Mouse (Mus musculus) neural tube, embryonic 11.5 days (tissue): ENCODE measurements around the gene Ugt1a10. TPM values are rescaled to one million over a fixed set of nuclear protein-coding genes. Genes with fewer than 3 reads are reported as not detected.
A peak's percentile ranks its signal among the peaks of the same experiment; 100 is the strongest.
"Not testable (repeated sequence)": the region's sequence is repeated elsewhere in the genome, so short reads cannot be mapped to it uniquely, and the experiment has no call there.

ENCODE experiments used
- ATAC-seq: fragments of 200-750 bp; cut with Nextera tagmentation; 2 replicates; pipeline ENCODE4 v1.8.0; 2017; ENCODE audit warnings: moderate number of reproducible peaks, mild to moderate bottlenecking, moderate TSS enrichment, moderate library complexity; ENCODE audit not compliant: insufficient read depth, low FRiP score, low TSS enrichment
- DNase-seq: peaks from one replicate; pipeline ENCODE4 v3.0.0-alpha.2; 2015; ENCODE audit warnings: low spot score
- H3K27ac ChIP-seq: fragments of 300-500 bp; sonication (generic); 2 replicates; pipeline ENCODE4 v1.5.1; 2014; ENCODE audit warnings: low read depth, mild to moderate bottlenecking, low read length
- H3K27me3 ChIP-seq: fragments of 300-500 bp; sonication (generic); 2 replicates; pipeline ENCODE4 v1.6.1; 2014; ENCODE audit warnings: mild to moderate bottlenecking, low read length, mixed read lengths; ENCODE audit not compliant: control insufficient read depth, insufficient read depth
- H3K36me3 ChIP-seq: fragments of 300-500 bp; sonication (generic); 2 replicates; pipeline ENCODE4 v1.6.1; 2014; ENCODE audit warnings: mild to moderate bottlenecking, low read length, moderate library complexity, mixed read lengths; ENCODE audit not compliant: control insufficient read depth, insufficient read depth
- H3K4me1 ChIP-seq: fragments of 300-500 bp; sonication (generic); 2 replicates; pipeline ENCODE4 v1.6.1; 2014; ENCODE audit warnings: low read length, mixed read lengths; ENCODE audit not compliant: control insufficient read depth, insufficient read depth
- H3K4me2 ChIP-seq: fragments of 300-500 bp; sonication (generic); 2 replicates; pipeline ENCODE4 v1.6.1; 2014; ENCODE audit warnings: low read depth, mild to moderate bottlenecking, moderate library complexity
- H3K4me3 ChIP-seq: fragments of 300-500 bp; sonication (generic); 2 replicates; pipeline ENCODE4 v1.5.1; 2014; ENCODE audit warnings: low read depth, low read length
- H3K9ac ChIP-seq: fragments of 300-500 bp; sonication (generic); 2 replicates; pipeline ENCODE4 v1.6.1; 2014; ENCODE audit warnings: mild to moderate bottlenecking, low read length
- H3K9me3 ChIP-seq: fragments of 300-500 bp; sonication (generic); 2 replicates; pipeline ENCODE4 v1.6.1; 2016; ENCODE audit warnings: low read length; ENCODE audit not compliant: control insufficient read depth
- WGBS: fragments of 180-500 bp; shearing (Covaris S2); extraction: QIAGEN DNeasy Blood & Tissue Kit; methylation state at CpG from one replicate; pipeline ENCODE4 v1.1.7; 2014; 5-methylcytosine and 5-hydroxymethylcytosine counted together
- polyA plus RNA-seq: library from polyadenylated mRNA; unstranded; fragments of >200 nt; fragmentation: Nextera tagmentation; extraction: Ambion mirVana; gene quantifications from 2 replicates; pipeline ENCODE4 v1.2.1, GENCODE M21; 2014

Ugt1a10 gene
- polyA plus RNA-seq, 1 experiment from 2014 or later: not detected

GRCm38 (mm10) chr1:88138145-88138544, 83.0 kb downstream of the Ugt1a10 start:
- Histone ChIP-seq H3K4me1 (0 out of 2 replicates have a peak, but pooled peaks cover 4% of the 10 kb centered on the region), H3K9ac (no peak overlapping the region), H3K27ac (no peak overlapping the region), H3K36me3 (no peaks in the 10 kb centered on the region), H3K4me3 (no peak overlapping the region), H3K27me3 (no peaks in the 10 kb centered on the region), H3K4me2 (no peak overlapping the region), H3K9me3 (no peaks in the 10 kb centered on the region)
- ATAC-seq (no peak), DNase-seq (no peak)
- 88% methylated on average over 1 of the region's 1 CpGs for WGBS

DNA sequence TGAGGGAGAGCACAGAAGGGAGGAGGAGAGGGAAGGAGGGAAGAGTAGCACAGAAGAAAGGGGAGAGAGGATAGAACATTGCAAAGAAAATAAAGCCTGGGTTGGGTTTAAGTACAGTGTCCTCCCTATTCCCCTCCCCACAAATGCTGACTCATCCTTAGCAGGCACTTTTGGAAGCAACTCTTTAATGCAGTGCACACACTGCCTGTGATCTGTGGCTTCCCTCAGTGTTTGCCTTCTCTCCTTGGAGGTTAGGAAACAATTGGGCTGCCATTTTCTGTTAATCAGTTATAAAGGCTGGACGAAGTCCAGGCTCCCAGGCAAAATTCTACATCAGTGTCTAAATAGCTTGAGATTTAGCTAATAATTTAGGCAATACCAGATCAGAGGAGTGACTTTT, 85.3 kb downstream of the Ugt1a10 start:
- not testable (repeated sequence) for H3K4me3 ChIP-seq, H3K4me1 ChIP-seq, H3K9ac ChIP-seq, H3K9me3 ChIP-seq, H3K4me2 ChIP-seq, H3K36me3 ChIP-seq, ATAC-seq, DNase-seq, H3K27me3 ChIP-seq, H3K27ac ChIP-seq
- 38% methylated on average over 1 of the region's 1 CpGs for WGBS

DNA sequence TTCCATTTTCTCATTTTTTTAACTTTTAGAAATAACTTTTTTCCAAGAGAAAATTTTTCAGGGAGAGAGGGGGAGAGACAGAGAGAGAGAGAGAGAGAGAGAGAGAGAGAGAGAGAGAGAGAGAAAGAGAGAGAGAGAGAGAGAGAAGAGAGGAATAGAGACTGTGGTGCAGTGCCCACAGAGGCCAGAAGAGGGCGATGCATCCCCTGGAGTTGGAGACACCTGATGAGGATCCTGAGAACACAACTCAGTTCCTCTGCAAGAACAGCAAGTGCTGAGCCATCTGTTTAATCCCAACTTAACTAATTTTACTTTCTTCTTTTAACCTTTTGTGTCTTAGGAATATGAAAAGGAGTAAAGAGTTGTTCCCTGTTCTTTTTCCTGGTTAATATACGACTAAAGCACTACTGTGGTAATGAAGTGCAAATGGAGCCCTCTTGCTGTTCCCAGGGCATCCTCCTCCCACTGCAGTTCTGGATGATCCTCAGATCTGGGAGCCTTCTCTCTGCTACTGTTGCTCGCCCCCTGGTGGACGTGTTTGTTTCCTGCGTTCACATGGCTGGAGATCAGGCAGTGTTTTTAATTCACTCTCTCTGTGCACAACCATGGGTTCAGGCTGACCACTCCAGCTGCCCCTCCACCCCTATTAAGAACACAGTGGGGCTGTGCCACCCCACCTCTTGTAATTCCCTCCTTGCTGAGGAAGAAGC, 88.9 kb downstream of the Ugt1a10 start:
- ATAC-seq: not testable (repeated sequence)
- WGBS: 6% methylated on average over 4 of the region's 5 CpGs

DNA sequence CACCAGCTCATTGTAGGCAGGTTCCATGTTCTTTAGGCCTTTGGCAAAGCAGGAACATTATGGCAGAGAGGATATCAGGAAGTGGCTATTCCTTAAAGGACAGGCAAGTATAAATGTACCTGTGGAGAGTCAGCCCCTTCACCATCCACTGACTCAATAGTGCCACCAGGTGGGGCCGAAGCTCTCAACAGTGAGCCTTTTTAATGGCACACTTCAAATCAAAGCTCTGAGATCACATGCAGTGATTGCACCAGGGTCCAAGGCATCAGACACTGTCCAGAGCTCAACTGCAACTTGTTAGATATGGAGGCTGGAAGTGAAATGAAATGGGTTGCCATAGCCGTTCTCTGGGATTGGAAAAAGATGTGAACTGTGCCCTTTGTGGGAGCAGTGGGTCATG, 90.1 kb downstream of the Ugt1a10 start:
- not testable (repeated sequence) for H3K9me3 ChIP-seq, H3K9ac ChIP-seq, H3K4me1 ChIP-seq, H3K4me2 ChIP-seq, H3K27me3 ChIP-seq, ATAC-seq, H3K27ac ChIP-seq, H3K4me3 ChIP-seq, DNase-seq, H3K36me3 ChIP-seq
- WGBS: 74% methylated on average over 2 of the region's 2 CpGs

More for the DNA sequence above, 88.9 kb downstream of the Ugt1a10 start:
- not testable (repeated sequence) for H3K27ac ChIP-seq, H3K9me3 ChIP-seq, H3K4me3 ChIP-seq, H3K4me1 ChIP-seq, H3K27me3 ChIP-seq, H3K9ac ChIP-seq, H3K36me3 ChIP-seq, H3K4me2 ChIP-seq
- peak; percentile 35 for DNase-seq

GRCm38 (mm10) chr1:88150133-88150532, 94.9 kb downstream of the Ugt1a10 start:
- H3K4me1 ChIP-seq, ATAC-seq, H3K27ac ChIP-seq, H3K9me3 ChIP-seq, H3K36me3 ChIP-seq, H3K9ac ChIP-seq, DNase-seq, H3K27me3 ChIP-seq, H3K4me3 ChIP-seq, H3K4me2 ChIP-seq: not testable (repeated sequence)
- WGBS: 73% methylated on average over 2 of the region's 2 CpGs

GRCm38 (mm10) chr1:88158430-88158829, 103.2 kb downstream of the Ugt1a10 start:
- H3K4me3 ChIP-seq: no peak overlapping the region
- 89% methylated on average over 2 of the region's 2 CpGs for WGBS
- no peak for ATAC-seq

GRCm38 (mm10) chr1:88165711-88166110, 110.5 kb downstream of the Ugt1a10 start, which contains the start of gene Ugt1a5:
Gene Ugt1a5, plus strand, starts transcription at chr1:88166012.
- Histone ChIP-seq H3K27me3 (no peaks in the 10 kb centered on the region), H3K27ac (no peak within 1 kb of the TSS), H3K9ac (no peak within 1 kb of the TSS), H3K4me1 (no peaks in the 10 kb centered on the region), H3K9me3 (no peaks in the 10 kb centered on the region), H3K36me3 (no peaks in the 10 kb centered on the region), H3K4me2 (no peak within 1 kb of the TSS), H3K4me3 (no peak within 1 kb of the TSS)
- ATAC-seq: no peak
- no peak for DNase-seq
- 85% methylated on average over 5 of the region's 5 CpGs for WGBS

More at GRCm38 (mm10) chr1:88158430-88158829, 103.2 kb downstream of the Ugt1a10 start:
- H3K4me2 ChIP-seq: no peak overlapping the region
- no peaks in the 10 kb centered on the region for H3K36me3 ChIP-seq
- DNase-seq: no peak
- no peaks in the 10 kb centered on the region for H3K9me3 ChIP-seq
- no peaks in the 10 kb centered on the region for H3K4me1 ChIP-seq
- H3K27me3 ChIP-seq: no peaks in the 10 kb centered on the region
- H3K27ac ChIP-seq: no peak overlapping the region
- H3K9ac ChIP-seq: no peak overlapping the region

DNA sequence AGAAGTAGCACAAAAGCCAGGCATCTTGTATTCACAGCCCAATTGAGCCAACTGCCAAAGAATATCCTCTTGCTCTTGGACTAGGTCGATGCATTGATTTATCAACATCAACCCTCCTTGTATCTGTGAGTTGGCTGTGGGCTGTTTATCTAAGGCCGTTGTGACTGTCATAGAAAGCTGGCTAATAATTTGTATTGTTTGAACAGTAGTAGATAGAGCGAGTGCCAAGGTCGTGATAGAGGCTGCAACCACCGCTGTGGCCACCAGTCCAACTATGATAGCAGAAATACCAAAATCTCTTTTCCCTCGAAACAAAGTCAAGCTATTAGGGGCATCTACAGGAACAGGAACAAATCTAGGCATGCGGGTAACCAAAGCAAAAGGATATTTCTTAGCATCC, 117.0 kb downstream of the Ugt1a10 start:
- not testable (repeated sequence) for H3K4me3 ChIP-seq, H3K9ac ChIP-seq, ATAC-seq, H3K27ac ChIP-seq, H3K4me2 ChIP-seq, H3K9me3 ChIP-seq, DNase-seq, H3K4me1 ChIP-seq, H3K36me3 ChIP-seq, H3K27me3 ChIP-seq
- 93% methylated on average over 5 of the region's 7 CpGs for WGBS

GRCm38 (mm10) chr1:88179657-88180056, 124.5 kb downstream of the Ugt1a10 start:
- Histone ChIP-seq H3K27ac (no peak overlapping the region), H3K4me2 (no peak overlapping the region), H3K9me3 (no peaks in the 10 kb centered on the region), H3K27me3 (no peaks in the 10 kb centered on the region), H3K4me3 (no peak overlapping the region), H3K36me3 (no peaks in the 10 kb centered on the region), H3K4me1 (no peaks in the 10 kb centered on the region), H3K9ac (no peak overlapping the region)
- DNase-seq (no peak), ATAC-seq (no peak)
- 94% methylated on average over 1 of the region's 1 CpGs for WGBS
